Mouse (Mus musculus) midbrain, embryonic 16.5 days (tissue): ENCODE results near the gene Gcc2. TPM values are rescaled to one million over a fixed set of nuclear protein-coding genes. Genes with fewer than 3 reads are reported as not detected.
A peak's percentile ranks its signal among the peaks of the same experiment; 100 is the strongest.

Experiments used
- ATAC-seq: fragments of 200-750 bp; cut with Nextera tagmentation; 2 replicates; pipeline ENCODE4 v1.8.0; 2017; ENCODE audit warnings: moderate TSS enrichment
- H3K27ac ChIP-seq: fragments of 300-500 bp; sonication (generic); 2 replicates; pipeline ENCODE4 v1.5.1; 2014; ENCODE audit warnings: mild to moderate bottlenecking, low read length, mixed read lengths
- H3K27me3 ChIP-seq: fragments of 300-500 bp; sonication (generic); 2 replicates; pipeline ENCODE4 v1.6.1; 2014; ENCODE audit warnings: low read depth, low read length, mixed read lengths; ENCODE audit not compliant: control insufficient read depth, insufficient read depth
- H3K36me3 ChIP-seq: fragments of 300-500 bp; sonication (generic); 2 replicates; pipeline ENCODE4 v1.6.1; 2014; ENCODE audit warnings: mild to moderate bottlenecking, low read length, moderate library complexity, mixed read lengths; ENCODE audit not compliant: control insufficient read depth, insufficient read depth
- H3K4me1 ChIP-seq: fragments of 300-500 bp; sonication (generic); 2 replicates; pipeline ENCODE4 v1.6.1; 2014; ENCODE audit warnings: mild to moderate bottlenecking, low read length, mixed read lengths; ENCODE audit not compliant: control insufficient read depth, insufficient read depth
- H3K4me2 ChIP-seq: fragments of 300-500 bp; sonication (generic); 2 replicates; pipeline ENCODE4 v1.6.1; 2014; ENCODE audit warnings: mild to moderate bottlenecking, low read length, mixed read lengths
- H3K4me3 ChIP-seq: fragments of 300-500 bp; sonication (generic); 2 replicates; pipeline ENCODE4 v1.5.1; 2014; ENCODE audit warnings: low read depth, mild to moderate bottlenecking, low read length, moderate library complexity, mixed read lengths
- H3K9ac ChIP-seq: fragments of 300-500 bp; sonication (generic); 2 replicates; pipeline ENCODE4 v1.6.1; 2014; ENCODE audit warnings: low read depth, low read length, mixed read lengths
- H3K9me3 ChIP-seq: fragments of 300-500 bp; sonication (generic); replicated peaks from 2 replicates; pipeline ENCODE4 v1.6.1; 2014; ENCODE audit warnings: mild to moderate bottlenecking, low read length, mixed read lengths; ENCODE audit not compliant: control insufficient read depth, poor library complexity, severe bottlenecking
- WGBS: fragments of 180-500 bp; shearing (Covaris S2); extraction: QIAGEN DNeasy Blood & Tissue Kit; methylation state at CpG from one replicate; pipeline ENCODE4 v1.1.7; 2014; 5-methylcytosine and 5-hydroxymethylcytosine counted together
- polyA plus RNA-seq: library from polyadenylated mRNA; unstranded; fragments of >200 nt; fragmentation: Nextera tagmentation; extraction: Ambion mirVana; gene quantifications from 2 replicates; pipeline ENCODE4 v1.2.1, GENCODE M21; 2015

The Gcc2 gene
- polyA plus RNA-seq, 1 experiment from 2014 or later, result 79.5 TPM

DNA sequence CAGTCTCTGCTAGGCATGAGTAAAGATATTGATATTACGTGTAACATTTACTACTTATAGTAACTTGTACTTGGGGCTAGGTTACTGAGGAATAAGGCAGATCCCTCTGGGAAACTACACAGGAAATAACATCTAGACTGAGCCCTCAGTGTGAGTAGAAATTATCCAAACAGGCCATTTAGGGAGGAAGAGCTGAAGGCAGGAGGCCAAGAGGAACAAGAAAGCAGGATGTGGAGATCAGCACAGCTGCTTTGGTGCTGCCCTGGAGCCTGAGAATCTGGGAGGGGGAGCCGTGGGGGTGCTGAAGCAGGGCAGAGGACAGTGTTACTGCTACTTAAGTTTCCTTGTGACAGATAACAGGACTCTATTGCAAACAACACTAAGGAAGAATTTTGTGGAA lies 86.4 kb downstream of the Gcc2 start:
- WGBS, result 87% methylated on average over 2 of the region's 2 CpGs
- Histone ChIP-seq H3K36me3 (no peaks in the 10 kb centered on the region), H3K4me2 (no peak overlapping the region), H3K27ac (no peak overlapping the region), H3K9ac (no peak overlapping the region), H3K4me1 (no peaks in the 10 kb centered on the region), H3K9me3 (no peaks in the 10 kb centered on the region; the same call in 1 of the 2 replicates), H3K4me3 (no peak overlapping the region), H3K27me3 (no peaks in the 10 kb centered on the region)
- ATAC-seq, result no peak

GRCm38 (mm10) chr10:58342199-58342598 lies 86.9 kb downstream of the Gcc2 start:
- no peak overlapping the region for H3K4me2 ChIP-seq
- no peak overlapping the region; the same call in 1 of the 2 replicates for H3K27ac ChIP-seq
- ATAC-seq, result no peak
- H3K4me3 ChIP-seq, result no peak overlapping the region
- no peaks in the 10 kb centered on the region for H3K4me1 ChIP-seq
- 96% methylated on average over 2 of the region's 2 CpGs for WGBS
- no peaks in the 10 kb centered on the region for H3K27me3 ChIP-seq
- H3K9me3 ChIP-seq, result no peaks in the 10 kb centered on the region; the same call in 1 of the 2 replicates
- no peaks in the 10 kb centered on the region for H3K36me3 ChIP-seq
- no peak overlapping the region for H3K9ac ChIP-seq

- no peak overlapping the region for H3K9ac ChIP-seq
- no peaks in the 10 kb centered on the region for H3K27me3 ChIP-seq
- no peak overlapping the region for H3K27ac ChIP-seq
- no peak overlapping the region for H3K4me3 ChIP-seq
- no peaks in the 10 kb centered on the region for H3K4me1 ChIP-seq
- WGBS, result 95% methylated on average over 3 of the region's 3 CpGs
- no peaks in the 10 kb centered on the region for H3K36me3 ChIP-seq
- H3K4me2 ChIP-seq, result no peak overlapping the region
- H3K9me3 ChIP-seq, result no peaks in the 10 kb centered on the region; the same call in 1 of the 2 replicates
- ATAC-seq, result no peak
Observed at GRCm38 (mm10) chr10:58343552-58343951, 88.3 kb downstream of the Gcc2 start.

GRCm38 (mm10) chr10:58350600-58350999 lies 95.3 kb downstream of the Gcc2 start:
- Histone ChIP-seq H3K4me1 (no peaks in the 10 kb centered on the region), H3K9ac (no peak overlapping the region), H3K9me3 (no peaks in the 10 kb centered on the region), H3K36me3 (no peaks in the 10 kb centered on the region), H3K4me2 (no peak overlapping the region), H3K27me3 (no peaks in the 10 kb centered on the region), H3K27ac (no peak overlapping the region), H3K4me3 (no peak overlapping the region)
- WGBS, result 90% methylated on average over 3 of the region's 3 CpGs
- no peak for ATAC-seq

DNA sequence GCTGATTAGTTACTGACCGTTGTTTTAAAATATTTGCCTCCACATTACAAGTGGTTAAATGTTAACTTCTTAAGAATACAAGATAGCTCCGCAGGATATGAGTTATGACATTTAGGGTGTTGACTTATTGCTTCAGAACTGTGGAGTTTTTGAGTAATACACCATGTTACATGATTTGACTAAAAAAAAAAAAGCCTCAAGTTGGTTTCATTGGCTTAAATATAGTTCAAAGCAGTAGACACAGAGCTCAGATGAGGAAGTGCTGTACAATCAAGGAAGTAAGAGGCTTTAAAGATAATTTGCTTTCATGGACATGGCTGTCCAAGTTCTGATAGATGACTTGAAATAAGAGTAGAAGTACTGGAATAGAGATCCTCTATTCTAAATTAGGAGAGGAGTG lies 96.4 kb downstream of the Gcc2 start:
- 91% methylated on average over 2 of the region's 2 CpGs for WGBS
- Histone ChIP-seq H3K27me3 (no peaks in the 10 kb centered on the region), H3K4me3 (no peak overlapping the region), H3K4me1 (no peaks in the 10 kb centered on the region), H3K36me3 (no peaks in the 10 kb centered on the region), H3K4me2 (no peak overlapping the region), H3K27ac (no peak overlapping the region), H3K9me3 (no peaks in the 10 kb centered on the region), H3K9ac (no peak overlapping the region)
- no peak for ATAC-seq

GRCm38 (mm10) chr10:58352364-58352763 lies 97.1 kb downstream of the Gcc2 start:
- no peak overlapping the region for H3K4me3 ChIP-seq
- no peak for ATAC-seq
- H3K9ac ChIP-seq, result no peak overlapping the region
- H3K9me3 ChIP-seq, result no peaks in the 10 kb centered on the region
- H3K4me1 ChIP-seq, result no peaks in the 10 kb centered on the region
- H3K4me2 ChIP-seq, result no peak overlapping the region
- WGBS, result 80% methylated on average over 3 of the region's 3 CpGs
- no peaks in the 10 kb centered on the region for H3K27me3 ChIP-seq
- no peak overlapping the region for H3K27ac ChIP-seq
- no peaks in the 10 kb centered on the region for H3K36me3 ChIP-seq

DNA sequence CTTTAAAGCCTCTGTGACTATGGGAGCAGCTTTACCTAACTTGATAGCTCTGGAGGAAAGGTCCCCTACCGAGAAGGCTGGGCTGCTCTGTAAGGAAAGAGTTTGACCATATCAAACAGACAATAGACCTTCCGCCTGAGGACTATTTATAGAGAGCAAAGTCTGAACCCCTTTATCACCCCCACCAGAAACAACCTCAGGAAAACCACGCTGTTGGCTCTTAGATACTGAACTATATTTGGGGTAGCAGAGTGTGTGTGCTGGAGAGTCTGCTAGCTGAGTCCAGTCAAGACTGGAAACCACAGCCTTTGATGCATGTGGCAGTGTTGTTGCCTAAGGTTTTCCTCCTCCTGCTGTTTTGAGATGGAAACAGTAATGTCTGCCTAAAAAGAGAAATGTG lies 99.3 kb downstream of the Gcc2 start:
- Histone ChIP-seq H3K4me2 (no peak overlapping the region), H3K27me3 (no peaks in the 10 kb centered on the region), H3K27ac (no peak overlapping the region), H3K9me3 (no peaks in the 10 kb centered on the region), H3K4me1 (no peaks in the 10 kb centered on the region), H3K4me3 (no peak overlapping the region), H3K9ac (no peak overlapping the region), H3K36me3 (no peaks in the 10 kb centered on the region)
- ATAC-seq, result peak; percentile 48; the same call in 1 of the 2 replicates
- 20% methylated on average over 3 of the region's 3 CpGs for WGBS

Other genes starting within 250 kb of the Gcc2 start
- gene AW822073, start 30.6 kb upstream of the Gcc2 start, polyA plus RNA-seq, result not detected in 2 replicates
- gene Duxf3, start 22.8 kb upstream of the Gcc2 start, polyA plus RNA-seq, result not detected in 2 replicates
- gene Gm4981, start 18.8 kb upstream of the Gcc2 start, polyA plus RNA-seq, result not detected in 2 replicates
- gene Lims1, start 68.0 kb downstream of the Gcc2 start, polyA plus RNA-seq, result 47.1 and 54.0 TPM in 2 replicates
- gene Ranbp2, start 191.4 kb downstream of the Gcc2 start, polyA plus RNA-seq, result 14.2 and 18.6 TPM in 2 replicates
- gene Ccdc138, start 242.5 kb downstream of the Gcc2 start, polyA plus RNA-seq, result 10.1 and 11.0 TPM in 2 replicates